ENCODE assay signal across 9 mouse cellular contexts in the genomic region with DNA sequence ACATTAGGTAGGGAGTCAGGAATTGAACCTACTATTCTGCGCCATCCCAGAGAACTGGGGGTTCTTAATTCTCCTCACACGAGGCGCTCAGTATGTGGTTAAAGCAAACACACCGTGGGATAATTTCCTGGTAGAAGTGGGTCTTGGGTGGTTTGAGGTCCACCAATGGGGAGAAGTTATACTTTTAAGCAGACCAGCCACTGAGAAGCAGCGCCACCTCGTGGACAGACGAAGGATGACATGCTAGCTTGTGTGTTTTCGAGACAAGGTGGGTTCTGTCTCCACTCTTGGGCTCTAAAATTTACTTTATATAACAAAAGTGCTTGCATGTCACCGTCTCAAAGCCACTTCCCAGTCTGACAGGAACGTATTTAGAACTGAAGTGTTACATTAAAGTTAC.
A peak's percentile ranks its signal among the peaks of the same experiment; 100 is the strongest.
DNase-seq lines count a peak whose midpoint lies in the region; ATAC-seq and TF ChIP-seq lines count a peak whose summit lies in the region.
"Had no signal": no experiment of that assay in that cellular context is flagged by ENCODE, and none has a peak within 500 bp of the region (broad histone marks: within the 10 kb centered on the region; RNA-seq: fewer than 3 reads in every experiment).

No protein-coding gene starts in this region.

- H3K4me3 ChIP-seq in left cerebral cortex, adult 2 months, result no peak overlapping the region
- H3K4me3 ChIP-seq: limb, embryonic 15.5 days had no signal

- TF ChIP-seq CTCF in left cerebral cortex, adult 2 months (IDR thresholded peaks at IDR 0.05), result peak; percentile 81

- intact Hi-C loops in left cerebral cortex, adult 2 months (cut with DNase I), result loop anchor here (1.0 kb wide), 1 partner anchor 46 kb away; no protein-coding TSS in a partner anchor

- no peak overlapping the region for H3K27ac ChIP-seq in left cerebral cortex, adult 2 months
- H3K27ac ChIP-seq: limb, embryonic 15.5 days had no signal

- ATAC-seq in hematopoietic stem cell, adult 5-6 weeks (replicated peaks in 1 of 2; ENCODE audit: insufficient read depth in 1 of 2, low FRiP score in 2 of 2, low TSS enrichment in 1 of 2, low read depth in 1 of 2, poor library complexity in 2 of 2, severe bottlenecking in 2 of 2), result peak; percentile 61 to 71; a peak in 3 of 4 replicates

- peak; percentile 8 to 28 for DNase-seq in cerebellum, postnatal 25 days
- DNase-seq in cerebellum, adult 9-10 months, result no peak
- peak in 1 of 2 experiments; percentile 22 for DNase-seq in left cerebral cortex, adult 2 months (ENCODE audit: extremely low spot score in 1 of 2, low spot score in 2 of 2)
- no peak for DNase-seq in left cerebral cortex, adult 11 months (ENCODE audit: low spot score)
- DNase-seq in adrenal gland, postnatal 4 days (ENCODE audit: low spot score in 2 of 2), result peak; percentile 12 to 18
- DNase-seq in lung, postnatal 10 days, result peak; percentile 59
- DNase-seq in urinary bladder, postnatal 25 days (ENCODE audit: low spot score), result peak; percentile 60

Comparison
In these comparisons a context has a peak if more than half of its experiments do, and no peak if none do; other contexts are left out.
1. DNase-seq: peak in cerebellum, postnatal 25 days (2 of 2), adrenal gland, postnatal 4 days (2 of 2), lung, postnatal 10 days (single experiment) and urinary bladder, postnatal 25 days (single experiment); none in cerebellum, adult 9-10 months (single experiment) and left cerebral cortex, adult 11 months (single experiment).